8 mouse cellular contexts compared by ENCODE assay signal in the genomic region with DNA sequence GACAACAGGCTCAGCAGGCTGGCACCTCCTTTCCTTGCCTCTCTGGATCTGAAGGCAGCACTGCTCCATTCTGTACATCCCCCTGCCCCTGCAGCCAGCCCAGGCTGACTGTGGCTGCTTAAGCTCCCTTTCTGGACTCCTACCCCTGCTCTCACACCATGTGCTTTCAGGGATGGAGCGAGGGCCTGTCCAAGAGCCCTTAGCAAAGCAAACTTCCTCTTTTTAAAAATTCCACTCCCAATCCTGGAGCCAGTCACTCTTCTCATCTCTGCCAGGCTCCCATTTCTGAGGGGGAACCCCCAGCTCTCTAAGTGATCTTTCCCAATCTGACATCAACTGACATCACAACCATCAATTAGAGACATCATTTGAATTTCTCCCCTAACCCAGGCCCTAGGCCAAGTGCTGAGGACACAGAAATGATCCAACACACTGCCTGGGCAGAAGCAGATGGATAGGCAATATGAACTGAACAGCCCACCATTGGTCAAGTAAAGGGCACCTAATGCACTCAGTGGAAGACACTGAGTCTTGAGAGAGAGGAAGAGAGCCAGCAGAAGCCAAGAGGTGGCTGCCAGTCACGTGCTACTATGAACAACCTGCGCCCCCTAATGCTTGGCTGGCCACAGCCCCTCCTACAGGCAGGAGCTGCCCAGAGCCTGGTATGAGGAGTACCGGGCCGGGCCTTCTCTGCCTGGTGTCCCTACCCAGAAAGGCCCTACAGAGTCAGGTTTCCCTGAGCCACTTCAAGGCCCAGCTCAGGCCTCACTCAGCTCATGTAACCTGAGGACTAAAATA. TPM values are rescaled to one million over a fixed set of nuclear protein-coding genes. Genes with fewer than 3 reads are reported as not detected.
A peak's percentile ranks its signal among the peaks of the same experiment; 100 is the strongest.
DNase-seq lines count a peak whose midpoint lies in the region; ATAC-seq and TF ChIP-seq lines count a peak whose summit lies in the region.

No protein-coding gene starts in this region.

- H3K27me3 ChIP-seq in kidney, embryonic 16.5 days (ENCODE audit: insufficient read depth, low read length) = no peaks in the 10 kb centered on the region; the same call in 1 of the 2 replicates
- H3K27me3 ChIP-seq in midbrain, embryonic 14.5 days (ENCODE audit: control insufficient read depth, insufficient read depth, low read length) = 0 out of 2 replicates have a peak, but pooled peaks cover 4% of the 10 kb centered on the region
- no peaks in the 10 kb centered on the region; the same call in 1 of the 2 replicates for H3K27me3 ChIP-seq in thymus, adult 2 months (ENCODE audit: control insufficient read depth, insufficient read depth, low read length)

- H3K27ac ChIP-seq in kidney, embryonic 16.5 days (ENCODE audit: low read length) = no peak overlapping the region
- H3K27ac ChIP-seq in midbrain, embryonic 14.5 days (replicated peaks; ENCODE audit: low read depth, low read length) = no peak overlapping the region
- no peak overlapping the region for H3K27ac ChIP-seq in thymus, adult 2 months (ENCODE audit: control insufficient read depth, insufficient read depth, low read length)

- no peak for TF ChIP-seq POLR2A in thymus, adult 2 months (IDR thresholded peaks at IDR 0.05; ENCODE audit: control insufficient read depth, extremely low read depth, insufficient read depth, low read length, poor library complexity)

- 47% methylated on average over 5 of the region's 5 CpGs for WGBS in kidney, embryonic 16.5 days
- WGBS in midbrain, embryonic 14.5 days = 56% methylated on average over 5 of the region's 5 CpGs
- WGBS in thymus, adult 2 months = 70% methylated on average over 5 of the region's 5 CpGs

- no peak overlapping the region for H3K9ac ChIP-seq in kidney, embryonic 16.5 days (replicated peaks; ENCODE audit: low read length)
- H3K9ac ChIP-seq in midbrain, embryonic 14.5 days (replicated peaks; ENCODE audit: low read length) = peak overlapping the region; percentile 16; the same call in 1 of the 2 replicates

- TF ChIP-seq CTCF in thymus, adult 2 months (IDR thresholded peaks at IDR 0.05; ENCODE audit: borderline replicate concordance, control insufficient read depth, extremely low read depth, insufficient read depth, low read length, poor library complexity) = no peak

- no peaks in the 10 kb centered on the region for H3K9me3 ChIP-seq in kidney, embryonic 16.5 days (ENCODE audit: low read length)
- H3K9me3 ChIP-seq in midbrain, embryonic 14.5 days (ENCODE audit: control insufficient read depth, low read length) = no peaks in the 10 kb centered on the region

- H3K4me3 ChIP-seq in kidney, embryonic 16.5 days (ENCODE audit: low read length) = no peak overlapping the region
- H3K4me3 ChIP-seq in midbrain, embryonic 14.5 days (replicated peaks; ENCODE audit: low read depth, low read length) = no peak overlapping the region
- no peak overlapping the region for H3K4me3 ChIP-seq in thymus, adult 2 months (ENCODE audit: control insufficient read depth, insufficient read depth, low read length)

- peaks cover 29% of the 10 kb centered on the region for H3K4me1 ChIP-seq in kidney, embryonic 16.5 days (ENCODE audit: insufficient read depth, low read length)
- peaks cover 37% of the 10 kb centered on the region for H3K4me1 ChIP-seq in midbrain, embryonic 14.5 days (ENCODE audit: control insufficient read depth, insufficient read depth, low read length)
- peaks cover 14% of the 10 kb centered on the region for H3K4me1 ChIP-seq in thymus, adult 2 months (replicated peaks; ENCODE audit: control insufficient read depth, insufficient read depth, low read length)

- intact Hi-C loops in gastrocnemius, postnatal 14 days (cut with DNase I; ENCODE audit: low total_unique reads) = no loop called here

- no peak for ATAC-seq in kidney, embryonic 16.5 days (ENCODE audit: low FRiP score, low TSS enrichment)
- no peak for ATAC-seq in midbrain, embryonic 14.5 days (ENCODE audit: low FRiP score, low TSS enrichment)

- H3K36me3 ChIP-seq in kidney, embryonic 16.5 days (ENCODE audit: insufficient read depth, low read length) = no peaks in the 10 kb centered on the region
- peaks cover 9% of the 10 kb centered on the region for H3K36me3 ChIP-seq in midbrain, embryonic 14.5 days (ENCODE audit: control insufficient read depth, insufficient read depth, low read length)
- no peaks in the 10 kb centered on the region for H3K36me3 ChIP-seq in thymus, adult 2 months (ENCODE audit: control insufficient read depth, insufficient read depth, low read length)

- H3K4me2 ChIP-seq in kidney, embryonic 16.5 days (replicated peaks; ENCODE audit: low read depth, low read length) = no peak overlapping the region
- peak overlapping the region; percentile 90 for H3K4me2 ChIP-seq in midbrain, embryonic 14.5 days (ENCODE audit: low read length)

- peak; percentile 44 for DNase-seq in kidney, adult 9 months
- DNase-seq in brain, adult 2 months (ENCODE audit: low read depth, low spot score) = peak; percentile 73
- DNase-seq in gastrocnemius, postnatal 14 days = peak; percentile 62
- DNase-seq in midbrain, embryonic 14.5 days = no peak
- DNase-seq in thymus, adult 2 months = no peak
- DNase-seq in urinary bladder, postnatal 25 days (ENCODE audit: low spot score) = no peak
- DNase-seq in spleen, postnatal 36 days (ENCODE audit: low spot score in 2 of 2) = no peak

RNA-seq across cellular contexts. Expression of a gene that starts 3.8 kb away (rescaled TPM):
- polyA plus RNA-seq in kidney, embryonic 16.5 days (2015; fragmentation: Nextera tagmentation; extraction: Ambion mirVana) = 5.0 and 6.1 TPM in 2 replicates
- total RNA-seq in gastrocnemius, postnatal 14 days (2021) = 10 to 100 TPM; 17.4 to 20.3 TPM
- 10.8 and 14.5 TPM in 2 replicates for polyA plus RNA-seq in midbrain, embryonic 14.5 days (2014; fragmentation: Nextera tagmentation; extraction: Ambion mirVana)
- polyA plus RNA-seq in thymus, adult 2 months (2012; rRNA removed) = 3.6 and 3.9 TPM in 2 replicates

RNA-seq across cellular contexts. Expression of a gene that starts 15.7 kb away (rescaled TPM):
- 14.7 and 16.4 TPM in 2 replicates for polyA plus RNA-seq in kidney, embryonic 16.5 days (2015; fragmentation: Nextera tagmentation; extraction: Ambion mirVana)
- 1 to 10 TPM; 2.7 to 4.0 TPM for total RNA-seq in gastrocnemius, postnatal 14 days (2021)
- 33.7 and 38.1 TPM in 2 replicates for polyA plus RNA-seq in midbrain, embryonic 14.5 days (2014; fragmentation: Nextera tagmentation; extraction: Ambion mirVana)
- polyA plus RNA-seq in thymus, adult 2 months (2012; rRNA removed) = 1.1 and 2.4 TPM in 2 replicates

RNA-seq across cellular contexts. Expression of a gene that starts 15.8 kb away (rescaled TPM):
- 0.62 and 0.71 TPM in 2 replicates for polyA plus RNA-seq in kidney, embryonic 16.5 days (2015; fragmentation: Nextera tagmentation; extraction: Ambion mirVana)
- total RNA-seq in gastrocnemius, postnatal 14 days (2021) = under 1 TPM; 0.10 to 0.11 TPM
- 0.35 TPM in 1 of 2 replicates, not detected in the other for polyA plus RNA-seq in midbrain, embryonic 14.5 days (2014; fragmentation: Nextera tagmentation; extraction: Ambion mirVana)
- polyA plus RNA-seq in thymus, adult 2 months (2012; rRNA removed) = 0.07 TPM in 1 of 2 replicates, not detected in the other

RNA-seq across cellular contexts. Expression of a gene that starts 21.2 kb away (rescaled TPM):
- 152 and 173 TPM in 2 replicates for polyA plus RNA-seq in kidney, embryonic 16.5 days (2015; fragmentation: Nextera tagmentation; extraction: Ambion mirVana)
- total RNA-seq in gastrocnemius, postnatal 14 days (2021) = 10 to 100 TPM; 18.8 to 22.8 TPM
- polyA plus RNA-seq in midbrain, embryonic 14.5 days (2014; fragmentation: Nextera tagmentation; extraction: Ambion mirVana) = 11.7 and 21.2 TPM in 2 replicates
- polyA plus RNA-seq in thymus, adult 2 months (2012; rRNA removed) = 49.4 and 60.3 TPM in 2 replicates

RNA-seq across cellular contexts. Expression of a gene that starts 47.0 kb away (rescaled TPM):
- 1.1 and 1.2 TPM in 2 replicates for polyA plus RNA-seq in kidney, embryonic 16.5 days (2015; fragmentation: Nextera tagmentation; extraction: Ambion mirVana)
- total RNA-seq in gastrocnemius, postnatal 14 days (2021) = under 1 TPM; 0.45 to 0.47 TPM
- polyA plus RNA-seq in midbrain, embryonic 14.5 days (2014; fragmentation: Nextera tagmentation; extraction: Ambion mirVana) = 21.2 and 30.0 TPM in 2 replicates
- polyA plus RNA-seq in thymus, adult 2 months (2012; rRNA removed) = 0.27 and 1.1 TPM in 2 replicates

Comparison
In these comparisons a context has a peak if more than half of its experiments do, and no peak if none do; other contexts are left out.
1. DNase-seq: peak in kidney, adult 9 months (single experiment), brain, adult 2 months (single experiment) and gastrocnemius, postnatal 14 days (single experiment); none in midbrain, embryonic 14.5 days (single experiment), thymus, adult 2 months (single experiment), urinary bladder, postnatal 25 days (single experiment) and spleen, postnatal 36 days (0 of 2).